Mouse (Mus musculus) urinary bladder, adult 2 months (tissue): ENCODE results near the gene Nfe2l2. TPM values are rescaled to one million over a fixed set of nuclear protein-coding genes. Genes with fewer than 3 reads are reported as not detected.
"Not testable (repeated sequence)": the region's sequence is repeated elsewhere in the genome, so short reads cannot be mapped to it uniquely, and the experiment has no call there.

Source experiments
- DNase-seq: peaks from one replicate; pipeline ENCODE4 v3.0.0; 2022; ENCODE audit warnings: low spot score
- polyA plus RNA-seq: library from polyadenylated mRNA; depleted of rRNA; stranded (reverse); fragments of >200 nt; gene quantifications from 2 replicates; pipeline ENCODE4 v1.2.3, GENCODE M21; 2012

The Nfe2l2 gene
- polyA plus RNA-seq, 1 experiment: 256 TPM

DNA sequence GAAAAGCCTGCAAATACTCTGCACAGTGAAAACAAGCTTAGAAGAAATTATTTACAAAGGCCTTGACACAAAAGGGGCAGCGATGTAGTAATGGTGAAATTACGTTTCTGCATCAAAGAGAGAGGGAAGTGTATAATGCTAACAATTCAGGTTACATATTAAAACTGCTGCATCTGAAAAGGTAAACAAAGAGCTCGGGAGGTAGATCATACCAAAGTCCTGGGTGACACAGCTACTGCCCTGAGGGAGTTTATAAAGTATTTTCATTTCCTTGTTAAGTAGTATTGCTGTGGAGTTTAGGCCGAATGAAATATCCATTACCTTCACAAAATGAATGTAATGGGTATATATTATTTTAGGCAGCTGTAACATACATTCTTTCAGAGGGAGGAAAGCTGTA lies 10.3 kb upstream of the Nfe2l2 start:
- DNase-seq: no peak

- DNase-seq: no peak
Measured at GRCm38 (mm10) chr2:75713083-75713482, 8.6 kb upstream of the Nfe2l2 start.

DNA sequence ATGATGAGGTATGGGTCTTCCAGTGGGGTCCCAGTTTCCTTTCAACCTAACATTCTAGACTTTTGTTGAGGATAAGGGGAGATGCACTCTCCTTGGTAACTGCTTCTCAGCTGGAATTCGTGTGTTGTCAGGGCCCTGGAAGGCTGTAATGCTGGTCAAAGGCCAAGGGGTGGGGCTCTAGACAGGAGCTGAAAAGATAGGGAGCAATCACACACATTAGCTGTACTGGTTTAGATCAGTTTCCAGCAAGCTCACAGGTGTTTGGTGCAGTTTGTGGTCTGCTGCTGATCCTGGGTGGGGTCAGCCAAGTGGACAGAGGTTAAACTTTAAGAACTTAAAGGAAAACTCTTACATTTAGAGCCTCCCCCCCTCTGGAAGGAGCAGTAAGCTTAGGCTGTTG lies 3.0 kb upstream of the Nfe2l2 start:
- DNase-seq: no peak

GRCm38 (mm10) chr2:75706435-75706834 lies 2.0 kb upstream of the Nfe2l2 start:
- DNase-seq: no peak

GRCm38 (mm10) chr2:75705162-75705752 lies 816 bp upstream of the Nfe2l2 start:
- DNase-seq: no peak

GRCm38 (mm10) chr2:75703375-75704181 lies 863 bp downstream of the Nfe2l2 start:
- peak; percentile 85 for DNase-seq

- no peak for DNase-seq
Measured at GRCm38 (mm10) chr2:75702588-75702976, 1.9 kb downstream of the Nfe2l2 start.

- no peak for DNase-seq
Measured at GRCm38 (mm10) chr2:75701822-75702587, 2.4 kb downstream of the Nfe2l2 start.

DNA sequence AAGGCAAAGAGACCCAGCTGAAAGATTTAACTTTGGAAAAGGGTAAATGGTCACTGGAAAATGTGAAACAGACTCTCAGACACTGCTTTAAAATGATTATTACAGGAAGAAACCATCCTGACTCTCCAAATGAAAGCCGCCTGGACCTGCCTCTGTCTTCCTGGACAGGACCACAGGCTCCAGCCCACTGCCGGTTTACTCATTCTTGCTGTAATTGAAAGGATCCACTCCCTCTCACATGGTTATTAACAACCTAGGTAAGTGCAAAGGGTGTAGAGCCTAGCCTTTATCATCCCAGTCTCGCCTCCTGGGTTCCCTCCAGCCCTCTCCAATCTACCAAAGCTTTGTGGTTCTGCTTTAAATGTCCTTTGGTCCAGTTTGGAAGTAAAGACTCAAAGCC lies 3.2 kb downstream of the Nfe2l2 start:
- no peak for DNase-seq

GRCm38 (mm10) chr2:75700543-75700942 lies 3.9 kb downstream of the Nfe2l2 start:
- no peak for DNase-seq

- DNase-seq: no peak
Measured at GRCm38 (mm10) chr2:75698874-75699273, 5.6 kb downstream of the Nfe2l2 start.

DNA sequence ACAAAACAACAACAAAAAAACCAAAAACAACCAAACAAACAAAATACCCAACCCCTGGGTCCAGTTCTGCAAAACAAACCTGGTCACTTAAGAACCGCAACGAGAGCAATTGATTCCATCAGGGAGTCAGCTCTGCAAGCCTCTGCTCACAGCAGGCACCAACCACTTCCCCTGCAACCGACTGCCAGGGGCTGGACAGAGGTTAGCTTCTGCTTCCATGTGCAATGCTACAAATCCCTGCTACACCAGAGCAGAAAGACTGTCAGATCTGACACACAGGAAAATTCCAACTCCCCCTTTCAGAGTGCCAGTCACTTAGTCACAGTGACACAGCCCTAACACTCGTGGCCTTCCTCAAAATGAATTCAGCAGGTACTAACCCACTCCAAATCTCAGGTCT lies 6.4 kb downstream of the Nfe2l2 start:
- no peak for DNase-seq

DNA sequence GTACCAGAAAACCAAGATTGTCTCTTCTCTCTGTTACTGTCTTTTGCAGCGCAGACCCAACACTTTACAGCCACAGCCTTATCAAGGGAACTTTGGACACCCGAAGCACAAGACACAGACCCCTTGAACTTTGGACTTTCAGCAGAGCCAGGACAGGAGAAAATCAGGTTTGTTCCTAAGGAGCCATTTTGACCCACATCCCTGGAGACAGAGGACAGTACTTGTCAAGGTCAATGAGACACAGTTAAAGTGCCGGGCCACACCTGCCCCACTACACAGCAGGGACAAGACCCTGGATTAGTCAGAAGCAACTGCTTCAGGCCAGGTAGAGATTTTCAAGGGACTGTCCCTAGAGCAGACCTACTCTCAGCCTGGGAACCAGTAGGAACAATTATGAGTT lies 7.2 kb downstream of the Nfe2l2 start:
- no peak for DNase-seq

DNA sequence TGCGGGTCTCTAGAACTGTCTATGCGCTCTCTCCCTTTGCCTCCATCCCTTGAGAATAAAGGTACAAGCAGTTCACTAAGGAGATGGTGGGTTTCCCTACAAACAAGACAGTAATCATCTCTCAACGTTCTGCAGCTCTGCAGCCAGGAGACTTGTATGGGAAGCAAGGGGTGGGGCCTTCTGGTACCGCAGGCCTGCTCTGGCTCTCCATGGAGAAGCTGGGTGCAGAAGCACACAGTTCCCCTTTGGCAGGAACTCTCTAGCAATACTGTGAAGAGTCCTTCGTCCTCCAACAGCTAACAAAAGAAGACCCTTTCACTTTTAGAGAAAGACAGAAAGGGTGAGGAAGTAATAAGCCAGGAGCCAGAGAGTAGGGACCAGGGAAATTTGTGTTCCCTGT lies 8.1 kb downstream of the Nfe2l2 start:
- DNase-seq: no peak

DNA sequence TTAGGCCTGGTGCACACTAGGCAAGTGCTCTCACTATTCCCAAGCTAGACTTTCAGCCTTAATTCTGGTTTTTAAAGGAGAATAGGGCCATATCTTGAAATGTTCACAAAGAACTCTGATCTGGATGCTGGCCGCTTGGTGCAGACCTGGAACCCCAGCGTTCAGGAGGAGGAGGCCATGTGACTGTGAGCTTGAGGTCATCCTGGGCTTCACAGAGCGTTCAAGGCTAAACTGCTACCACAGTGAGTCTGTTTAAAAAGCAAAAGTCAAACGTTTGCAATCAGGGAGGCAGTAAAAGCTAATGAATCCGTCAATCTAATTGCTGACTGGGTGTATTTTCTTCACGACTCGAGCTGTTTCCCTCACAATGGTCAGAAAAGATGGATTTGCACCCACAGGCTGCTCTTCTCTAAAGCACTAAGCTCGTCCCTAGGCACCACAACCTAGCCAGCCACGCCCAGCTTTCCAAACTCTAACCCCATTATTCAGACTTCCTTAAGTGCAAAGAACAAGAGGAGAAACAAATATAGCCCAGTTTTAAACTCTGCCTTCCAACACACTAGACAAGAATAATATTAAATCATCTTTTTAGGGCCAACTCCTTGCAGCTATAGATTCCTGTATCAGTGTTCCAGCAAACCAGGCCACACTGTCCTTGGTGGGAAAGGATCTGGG lies 8.6 kb downstream of the Nfe2l2 start:
- no peak for DNase-seq

- DNase-seq: not testable (repeated sequence)
Measured at GRCm38 (mm10) chr2:75694926-75695325, 9.5 kb downstream of the Nfe2l2 start.

GRCm38 (mm10) chr2:75692369-75692768 lies 12.1 kb downstream of the Nfe2l2 start:
- no peak for DNase-seq

GRCm38 (mm10) chr2:75691316-75691715 lies 13.1 kb downstream of the Nfe2l2 start:
- DNase-seq: no peak

DNA sequence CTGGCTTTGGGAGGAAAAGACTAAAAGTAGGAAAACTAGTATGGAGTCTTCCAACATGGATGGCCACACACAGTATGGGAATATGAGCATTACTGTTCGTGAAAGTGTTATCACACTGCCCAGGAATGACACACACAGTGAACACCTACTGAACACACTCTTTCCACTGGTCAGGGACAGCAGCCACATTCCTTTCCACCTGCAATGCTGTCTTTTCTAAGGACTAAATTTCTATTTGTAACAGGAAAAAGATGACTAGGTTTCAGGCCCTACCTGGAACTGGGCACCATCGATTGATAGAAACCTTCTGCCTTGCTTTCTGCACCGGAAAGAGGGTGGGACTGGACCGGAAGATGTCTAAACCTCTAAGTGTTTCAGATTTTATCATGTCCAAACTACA lies 13.8 kb downstream of the Nfe2l2 start:
- no peak for DNase-seq

- no peak for DNase-seq
Measured at GRCm38 (mm10) chr2:75689482-75690158, 14.8 kb downstream of the Nfe2l2 start.

- no peak for DNase-seq
Measured at GRCm38 (mm10) chr2:75688901-75689300, 15.5 kb downstream of the Nfe2l2 start.
